Mouse (Mus musculus): ENCODE measurements around the gene Msx1.

The Msx1 gene

GRCm38 (mm10) chr5:37829296-37829670 lies 4.9 kb upstream of the Msx1 start:
- TF ChIP-seq GATA4 (IDR thresholded peaks at IDR 0.05; ENCODE audit: insufficient replicate concordance, low read length): no peak

- TF ChIP-seq GATA4 (IDR thresholded peaks at IDR 0.05; ENCODE audit: insufficient replicate concordance, low read length): no peak
Measured at GRCm38 (mm10) chr5:37828591-37829295, 4.4 kb upstream of the Msx1 start.

- TF ChIP-seq GATA4 (IDR thresholded peaks at IDR 0.05; ENCODE audit: insufficient replicate concordance, low read length): no peak
Measured at GRCm38 (mm10) chr5:37828001-37828400, 3.6 kb upstream of the Msx1 start.

- TF ChIP-seq GATA4 (IDR thresholded peaks at IDR 0.05; ENCODE audit: insufficient replicate concordance, low read length): no peak
Measured at GRCm38 (mm10) chr5:37827626-37827950, 3.2 kb upstream of the Msx1 start.

GRCm38 (mm10) chr5:37826706-37827625 lies 2.6 kb upstream of the Msx1 start:
- TF ChIP-seq GATA4 (IDR thresholded peaks at IDR 0.05; ENCODE audit: insufficient replicate concordance, low read length): no peak

- no peak for TF ChIP-seq GATA4 (IDR thresholded peaks at IDR 0.05; ENCODE audit: insufficient replicate concordance, low read length)
Measured at GRCm38 (mm10) chr5:37825611-37826445, 1.4 kb upstream of the Msx1 start.

- TF ChIP-seq GATA4 (IDR thresholded peaks at IDR 0.05; ENCODE audit: insufficient replicate concordance, low read length): no peak
Measured at GRCm38 (mm10) chr5:37825111-37825600, 773 bp upstream of the Msx1 start.

- no peak for TF ChIP-seq GATA4 (IDR thresholded peaks at IDR 0.05; ENCODE audit: insufficient replicate concordance, low read length)
Measured at GRCm38 (mm10) chr5:37823721-37824460, 492 bp downstream of the Msx1 start.

GRCm38 (mm10) chr5:37822791-37823720 lies 1.3 kb downstream of the Msx1 start:
- no peak for TF ChIP-seq GATA4 (IDR thresholded peaks at IDR 0.05; ENCODE audit: insufficient replicate concordance, low read length)

- no peak for TF ChIP-seq GATA4 (IDR thresholded peaks at IDR 0.05; ENCODE audit: insufficient replicate concordance, low read length)
Measured at GRCm38 (mm10) chr5:37822116-37822707, 2.2 kb downstream of the Msx1 start.

GRCm38 (mm10) chr5:37821111-37821601 lies 3.2 kb downstream of the Msx1 start:
- TF ChIP-seq GATA4 (IDR thresholded peaks at IDR 0.05; ENCODE audit: insufficient replicate concordance, low read length): no peak

GRCm38 (mm10) chr5:37820689-37821088 lies 3.7 kb downstream of the Msx1 start:
- TF ChIP-seq GATA4 (IDR thresholded peaks at IDR 0.05; ENCODE audit: insufficient replicate concordance, low read length): no peak

- no peak for TF ChIP-seq GATA4 (IDR thresholded peaks at IDR 0.05; ENCODE audit: insufficient replicate concordance, low read length)
Measured at GRCm38 (mm10) chr5:37819971-37820370, 4.4 kb downstream of the Msx1 start.
